Mouse (Mus musculus) stomach, postnatal 0 days (tissue): ENCODE results near the gene Rnf208. TPM values are rescaled to one million over a fixed set of nuclear protein-coding genes. Genes with fewer than 3 reads are reported as not detected.

ENCODE experiments used
- ATAC-seq: fragments of 200-750 bp; cut with Nextera tagmentation; 2 replicates; pipeline ENCODE4 v1.8.0; 2017; ENCODE audit not compliant: low FRiP score, low TSS enrichment
- DNase-seq: peaks from one replicate; pipeline ENCODE4 v3.0.0-alpha.2; 2016; ENCODE audit warnings: low spot score
- H3K27ac ChIP-seq: fragments of 300-500 bp; sonication (generic); replicated peaks from 2 replicates; pipeline ENCODE4 v1.5.1; 2014; ENCODE audit warnings: mild to moderate bottlenecking, control low read depth
- H3K27me3 ChIP-seq: fragments of 300-500 bp; sonication (generic); 2 replicates; pipeline ENCODE4 v1.6.1; 2014; ENCODE audit warnings: low read length; ENCODE audit not compliant: control insufficient read depth, insufficient read depth
- H3K36me3 ChIP-seq: fragments of 300-500 bp; sonication (generic); 2 replicates; pipeline ENCODE4 v1.6.1; 2014; ENCODE audit warnings: low read length, mixed read lengths; ENCODE audit not compliant: control insufficient read depth, insufficient read depth
- H3K4me1 ChIP-seq: fragments of 300-500 bp; sonication (generic); replicated peaks from 2 replicates; pipeline ENCODE4 v1.6.1; 2014; ENCODE audit warnings: antibody characterized with exemption; ENCODE audit not compliant: control insufficient read depth, insufficient read depth
- H3K4me2 ChIP-seq: fragments of 300-500 bp; sonication (generic); replicated peaks from 2 replicates; pipeline ENCODE4 v1.6.1; 2014; ENCODE audit warnings: low read depth, mild to moderate bottlenecking, control low read depth, moderate library complexity
- H3K4me3 ChIP-seq: fragments of 300-500 bp; sonication (generic); 2 replicates; pipeline ENCODE4 v1.5.1; 2014; ENCODE audit warnings: low read depth, low read length, control low read depth
- H3K9ac ChIP-seq: fragments of 300-500 bp; sonication (generic); 2 replicates; pipeline ENCODE4 v1.6.1; 2014; ENCODE audit warnings: mild to moderate bottlenecking, low read length, control low read depth, mixed read lengths
- H3K9me3 ChIP-seq: fragments of 300-500 bp; sonication (generic); 2 replicates; pipeline ENCODE4 v1.6.1; 2016; ENCODE audit warnings: low read length; ENCODE audit not compliant: control insufficient read depth
- CTCF ChIP-seq: IDR thresholded peaks from 2 replicates; pipeline ENCODE4 v1.5.1; 2016; ENCODE audit warnings: antibody characterized with exemption, low read depth, mild to moderate bottlenecking, moderate library complexity
- EP300 ChIP-seq: optimal IDR thresholded peaks from 2 replicates; pipeline ENCODE3; 2016; ENCODE audit warnings: antibody characterized with exemption
- WGBS: fragments of 180-500 bp; shearing (Covaris S2); extraction: QIAGEN DNeasy Blood & Tissue Kit; methylation state at CpG from one replicate; pipeline ENCODE4 v1.1.7; 2014; 5-methylcytosine and 5-hydroxymethylcytosine counted together
- polyA plus RNA-seq: library from polyadenylated mRNA; unstranded; fragments of >200 nt; fragmentation: Nextera tagmentation; extraction: Ambion mirVana; gene quantifications from 2 replicates; pipeline ENCODE4 v1.2.1, GENCODE M21; 2015

The Rnf208 gene
- polyA plus RNA-seq, 1 experiment from 2014 or later: 26.8 TPM

DNA sequence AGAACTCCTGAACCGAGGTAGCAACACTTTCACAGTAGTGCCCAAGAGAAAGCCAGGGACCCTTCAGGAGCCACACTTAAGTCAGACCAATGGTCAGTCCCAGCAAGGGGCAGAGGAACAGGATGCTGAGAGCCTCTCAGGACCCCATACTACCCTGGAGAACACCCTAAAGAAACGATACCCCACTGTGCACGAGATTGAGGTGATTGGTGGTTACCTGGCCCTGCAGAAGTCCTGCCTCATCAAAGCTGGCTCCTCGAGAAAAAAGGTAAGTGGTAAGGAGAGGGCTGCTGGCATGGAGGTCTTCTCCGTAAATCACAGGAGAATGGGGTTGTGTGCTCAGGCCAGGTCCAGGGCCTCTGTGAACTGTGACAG is 22.2 kb downstream of the Rnf208 start:
- H3K27me3 ChIP-seq: no peaks in the 10 kb centered on the region
- H3K4me2 ChIP-seq: peak overlapping the region; percentile 98
- H3K9ac ChIP-seq: peak overlapping the region; percentile 83
- H3K36me3 ChIP-seq: no peaks in the 10 kb centered on the region; the same call in 1 of the 2 replicates
- peak overlapping the region; percentile 84 for H3K4me3 ChIP-seq
- ATAC-seq: no peak
- no peaks in the 10 kb centered on the region for H3K9me3 ChIP-seq
- H3K4me1 ChIP-seq: peaks cover 6% of the 10 kb centered on the region
- H3K27ac ChIP-seq: peak overlapping the region; percentile 92
- no peak for DNase-seq
- TF ChIP-seq EP300 (no peak), CTCF (no peak)
- 61% methylated on average over 5 of the region's 5 CpGs for WGBS

DNA sequence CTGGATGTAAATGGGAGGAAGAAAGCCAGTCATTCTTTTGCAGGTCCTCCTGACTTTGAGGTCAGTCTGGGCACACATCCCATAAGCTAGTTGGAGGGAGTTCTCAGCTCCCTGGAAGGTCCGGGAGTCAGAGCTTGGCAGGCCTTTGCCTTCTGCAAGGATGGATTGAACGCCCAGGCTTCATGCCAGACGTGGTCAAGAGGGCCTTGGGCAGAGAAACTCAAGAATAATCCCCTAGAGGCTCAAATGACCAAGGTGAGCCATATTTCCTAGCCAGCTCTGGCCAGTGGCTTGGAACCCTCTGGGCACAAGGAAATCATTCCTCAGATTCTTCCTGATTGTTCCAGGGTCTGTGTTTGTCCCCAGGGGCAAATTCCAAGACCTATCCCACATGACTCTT is 22.8 kb downstream of the Rnf208 start:
- H3K27me3 ChIP-seq: no peaks in the 10 kb centered on the region
- DNase-seq: peak; percentile 37
- H3K9ac ChIP-seq: peak overlapping the region; percentile 83; the same call in 1 of the 2 replicates
- H3K27ac ChIP-seq: peak overlapping the region; percentile 92
- H3K4me2 ChIP-seq: peak overlapping the region; percentile 98
- H3K36me3 ChIP-seq: no peaks in the 10 kb centered on the region; the same call in 1 of the 2 replicates
- 51% methylated on average over 3 of the region's 3 CpGs for WGBS
- no peaks in the 10 kb centered on the region for H3K9me3 ChIP-seq
- H3K4me1 ChIP-seq: peaks cover 6% of the 10 kb centered on the region
- H3K4me3 ChIP-seq: peak overlapping the region; percentile 84
- no peak for ATAC-seq
- no peak for TF ChIP-seq CTCF
- no peak for TF ChIP-seq EP300

DNA sequence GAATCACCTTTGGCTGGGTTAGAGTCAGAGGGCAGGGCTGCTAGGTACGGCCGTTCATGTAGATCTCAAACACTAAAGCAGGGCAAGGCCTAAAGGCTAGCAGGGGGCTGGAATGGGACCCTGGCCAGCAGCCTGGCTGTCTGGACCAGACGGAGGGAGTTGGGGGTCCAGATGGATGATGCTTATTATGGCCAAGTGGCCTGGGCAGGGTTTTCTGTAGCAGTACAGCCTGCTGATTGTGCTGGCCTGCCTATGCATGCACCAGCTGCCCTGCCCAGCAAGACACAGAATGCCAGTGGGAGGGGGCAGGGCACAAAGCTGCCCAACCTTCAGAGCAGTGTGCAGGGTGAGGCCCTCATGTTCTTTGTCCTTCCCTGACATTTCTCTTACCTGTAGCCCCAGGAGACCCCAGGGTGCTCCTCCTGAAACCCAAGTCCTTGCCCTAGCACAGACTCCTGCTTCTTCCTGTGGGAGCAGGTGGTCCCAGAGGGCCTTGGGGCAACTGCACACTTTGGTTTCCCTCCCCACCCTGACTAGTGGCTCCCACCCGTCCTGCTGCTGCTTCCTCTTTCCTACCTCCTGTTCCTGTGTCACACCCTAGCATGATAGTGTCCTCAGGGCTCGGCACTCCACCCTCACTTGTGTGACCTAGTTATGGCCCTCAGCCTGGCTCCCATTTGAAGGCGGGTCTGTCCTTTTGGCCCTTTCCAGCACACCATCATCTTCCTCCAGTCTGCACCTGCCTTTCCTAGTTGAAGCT is 24.0 kb downstream of the Rnf208 start:
- peaks cover 6% of the 10 kb centered on the region for H3K4me1 ChIP-seq
- DNase-seq (peak; percentile 81), ATAC-seq (peak; percentile 58)
- H3K9me3 ChIP-seq: no peaks in the 10 kb centered on the region
- peak overlapping the region; percentile 92 for H3K27ac ChIP-seq
- H3K9ac ChIP-seq: peak overlapping the region; percentile 83
- H3K36me3 ChIP-seq: no peaks in the 10 kb centered on the region; the same call in 1 of the 2 replicates
- WGBS: 45% methylated on average over 6 of the region's 6 CpGs
- TF ChIP-seq CTCF (no peak), EP300 (no peak)
- no peaks in the 10 kb centered on the region for H3K27me3 ChIP-seq
- H3K4me2 ChIP-seq: peak overlapping the region; percentile 98
- peak overlapping the region; percentile 23 for H3K4me3 ChIP-seq

DNA sequence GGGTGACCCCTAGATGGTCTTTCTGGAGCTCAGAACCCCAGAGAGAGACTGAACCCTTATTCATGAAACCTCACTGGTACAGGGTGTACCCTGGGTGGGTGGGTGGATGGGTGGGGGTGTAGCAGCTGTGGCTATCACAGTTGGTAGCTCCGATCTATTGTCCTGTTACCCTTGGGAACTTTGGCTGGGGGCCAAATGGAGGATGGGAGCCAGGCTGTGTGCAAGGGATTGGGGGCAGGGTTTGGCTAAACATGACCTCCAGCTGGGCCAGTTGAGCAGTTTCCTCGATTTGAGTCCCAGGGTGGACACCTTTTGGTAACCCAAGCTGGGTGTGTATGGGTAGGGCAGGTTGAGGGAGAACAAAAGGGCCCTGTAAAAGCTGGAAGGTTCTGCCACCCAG is 24.7 kb downstream of the Rnf208 start:
- Histone ChIP-seq H3K4me3 (peak overlapping the region; percentile 23), H3K9me3 (no peaks in the 10 kb centered on the region), H3K27me3 (no peaks in the 10 kb centered on the region), H3K27ac (peak overlapping the region; percentile 92), H3K4me1 (peaks cover 11% of the 10 kb centered on the region), H3K9ac (peak overlapping the region; percentile 83; the same call in 1 of the 2 replicates), H3K36me3 (no peaks in the 10 kb centered on the region; the same call in 1 of the 2 replicates), H3K4me2 (peak overlapping the region; percentile 98)
- DNase-seq (peak; percentile 83), ATAC-seq (peak; percentile 25)
- no peak for TF ChIP-seq EP300
- no peak for TF ChIP-seq CTCF
- 16% methylated on average over 2 of the region's 2 CpGs for WGBS

DNA sequence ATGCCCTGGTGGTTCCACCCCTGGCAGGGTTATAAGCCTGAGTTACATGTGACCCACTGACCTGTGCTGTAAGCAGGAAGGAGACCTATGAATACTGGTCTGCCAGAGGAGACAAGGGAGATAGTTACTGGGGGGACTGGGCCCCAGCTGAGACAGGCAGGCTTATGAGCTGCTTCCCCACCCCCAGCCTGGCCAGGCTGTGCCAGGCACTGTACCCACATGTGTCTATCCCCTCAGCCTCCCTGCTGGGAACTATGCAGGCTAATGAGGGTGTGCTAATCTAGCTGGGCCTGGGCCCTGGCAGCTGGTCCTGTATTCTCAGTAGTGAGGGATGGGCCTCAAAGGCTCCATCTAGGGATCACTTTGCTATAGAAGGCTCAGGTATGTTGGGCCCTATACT is 25.2 kb downstream of the Rnf208 start:
- H3K36me3 ChIP-seq: no peaks in the 10 kb centered on the region; the same call in 1 of the 2 replicates
- peak overlapping the region; percentile 92 for H3K27ac ChIP-seq
- H3K9me3 ChIP-seq: no peaks in the 10 kb centered on the region
- TF ChIP-seq EP300: no peak
- no peak for TF ChIP-seq CTCF
- peak overlapping the region; percentile 98 for H3K4me2 ChIP-seq
- peak overlapping the region; percentile 13; the same call in 1 of the 2 replicates for H3K9ac ChIP-seq
- no peak for DNase-seq
- no peak for ATAC-seq
- no peaks in the 10 kb centered on the region for H3K27me3 ChIP-seq
- peaks cover 11% of the 10 kb centered on the region for H3K4me1 ChIP-seq
- H3K4me3 ChIP-seq: peak overlapping the region; percentile 23; the same call in 1 of the 2 replicates

DNA sequence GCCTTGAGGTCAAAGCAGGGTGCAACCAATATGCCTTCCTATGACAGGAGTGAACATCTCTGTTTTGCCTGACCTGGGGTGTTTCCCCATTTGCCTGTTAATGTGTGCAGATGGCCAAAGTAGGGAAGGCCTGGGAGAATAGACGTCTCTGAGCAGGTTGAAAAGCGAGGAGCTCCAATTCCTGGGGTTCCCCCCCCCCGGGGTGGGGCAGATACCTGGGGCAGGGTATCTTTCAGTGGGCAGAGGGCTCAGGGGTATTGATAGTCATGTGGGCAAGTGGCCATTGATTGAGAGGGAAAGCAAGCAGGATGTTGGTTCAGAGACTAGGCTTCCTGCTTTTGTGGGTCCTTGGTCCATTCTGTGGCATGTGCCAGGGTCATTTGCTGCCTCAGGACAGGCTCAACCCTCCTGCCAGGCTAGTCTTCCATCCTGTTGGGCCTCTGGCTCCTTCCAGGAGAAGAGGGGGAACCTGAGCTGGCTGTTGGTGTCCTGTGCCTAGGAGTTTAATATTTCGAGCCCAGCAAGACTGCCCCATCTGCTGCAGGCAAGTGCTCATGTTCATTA is 25.8 kb downstream of the Rnf208 start:
- Histone ChIP-seq H3K27me3 (no peaks in the 10 kb centered on the region), H3K36me3 (no peaks in the 10 kb centered on the region; the same call in 1 of the 2 replicates), H3K9ac (peak overlapping the region; percentile 13), H3K27ac (peak overlapping the region; percentile 92), H3K4me3 (no peak overlapping the region), H3K9me3 (no peaks in the 10 kb centered on the region), H3K4me1 (peaks cover 11% of the 10 kb centered on the region), H3K4me2 (peak overlapping the region; percentile 98; the same call in 1 of the 2 replicates)
- no peak for TF ChIP-seq EP300
- TF ChIP-seq CTCF: no peak
- 77% methylated on average over 4 of the region's 4 CpGs for WGBS
- ATAC-seq (no peak), DNase-seq (no peak)
